Mouse (Mus musculus) lung, postnatal 0 days (tissue): Measurements from ENCODE around the gene Ostn.

Experiments used
- CTCF ChIP-seq: IDR thresholded peaks from 2 replicates; pipeline ENCODE4 v1.5.1; 2016; ENCODE audit warnings: antibody characterized with exemption, mild to moderate bottlenecking
- EP300 ChIP-seq: IDR thresholded peaks from 2 replicates; pipeline ENCODE4 v1.6.1; 2016; ENCODE audit warnings: antibody characterized with exemption, mild to moderate bottlenecking, control low read depth

- TF ChIP-seq CTCF (no peak), EP300 (no peak)
Measured at GRCm38 (mm10) chr16:27349878-27350532, 42.7 kb downstream of the Ostn start.
